Mouse (Mus musculus) urinary bladder, postnatal 0 days (tissue): Measurements from ENCODE around the gene Scn10a. TPM values are rescaled to one million over a fixed set of nuclear protein-coding genes. Genes with fewer than 3 reads are reported as not detected.

Experiments used
- polyA plus RNA-seq: library from polyadenylated mRNA; unstranded; fragments of >200 nt; fragmentation: Nextera tagmentation; extraction: Ambion mirVana; gene quantifications from 2 replicates; pipeline ENCODE4 v1.2.1, GENCODE M21; 2015

Scn10a gene
- not detected in 2 replicates for polyA plus RNA-seq

GRCm38 (mm10) chr9:119719222-119719621 lies at the start of gene Scn10a:
Gene Scn10a (minus strand): TSS chr9:119719322.

GRCm38 (mm10) chr9:119578636-119579438 lies 140.3 kb downstream of the Scn10a start, which contains the start of gene Scn5a:
Gene Scn5a (minus strand): TSS chr9:119579016.

Other genes starting within 250 kb of the Scn10a start
- gene Scn5a, start 140.3 kb downstream of the Scn10a start, polyA plus RNA-seq: 0.10 and 0.16 TPM in 2 replicates
- 0.02 TPM in 1 of 2 replicates, not detected in the other for gene Scn11a, start 106.1 kb upstream of the Scn10a start, polyA plus RNA-seq
- 23.7 and 25.1 TPM in 2 replicates for gene Wdr48, start 175.6 kb upstream of the Scn10a start, polyA plus RNA-seq
- gene Gorasp1, start 218.2 kb upstream of the Scn10a start, polyA plus RNA-seq: 26.1 and 26.5 TPM in 2 replicates
- gene Ttc21a, start 218.3 kb upstream of the Scn10a start, polyA plus RNA-seq: 0.35 and 0.40 TPM in 2 replicates